Mouse (Mus musculus): ENCODE data around the gene Smim14. TPM values are rescaled to one million over a fixed set of nuclear protein-coding genes. Genes with fewer than 3 reads are reported as not detected.
"Not testable (repeated sequence)": the region's sequence is repeated elsewhere in the genome, so short reads cannot be mapped to it uniquely, and the experiment has no call there.

The Smim14 gene
- total and polyA plus RNA-seq, 3 experiments, result 18.8 to 29.8 TPM; not detected in 1

DNA sequence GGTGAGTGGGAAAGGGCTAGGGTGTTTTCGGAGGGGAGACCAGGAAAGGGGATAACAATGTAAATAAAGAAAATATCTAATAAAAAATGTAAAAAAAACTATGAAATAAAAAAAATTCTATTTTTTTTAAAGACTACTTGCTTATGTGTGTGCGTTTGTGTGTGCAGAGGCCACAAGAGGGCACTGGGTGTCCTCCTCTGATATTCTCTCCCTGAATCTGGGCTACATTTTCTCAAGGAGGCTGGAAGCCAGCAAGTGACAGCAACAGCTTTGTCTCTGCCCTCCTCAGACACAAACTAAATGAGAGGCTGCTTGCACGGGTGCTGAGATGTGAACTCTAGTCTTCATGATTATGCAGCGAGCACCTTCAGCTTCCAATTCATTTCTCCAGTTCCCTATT is 58.8 kb downstream of the Smim14 start (continued):
- TF ChIP-seq USF1 (IDR thresholded peaks at IDR 0.05; ENCODE audit: low read depth, low read length) (no peak), KAT2A (conservative IDR thresholded peaks at IDR 0.05; ENCODE audit: low read depth, low read length) (no peak), POLR2AphosphoS2 (IDR thresholded peaks at IDR 0.05; ENCODE audit: low read length) (no peak), RAD21 (IDR thresholded peaks at IDR 0.05; ENCODE audit: low read depth, low read length) (peak; percentile 43), POLR2A (IDR thresholded peaks at IDR 0.05; ENCODE audit: control insufficient read depth in 1 of 2, insufficient read depth in 1 of 2, low read depth in 1 of 2, low read length in 2 of 2, poor library complexity in 1 of 2) (no peak), EP300 (IDR thresholded peaks at IDR 0.05; ENCODE audit: low read depth in 1 of 2, low read length in 2 of 2) (no peak)

DNA sequence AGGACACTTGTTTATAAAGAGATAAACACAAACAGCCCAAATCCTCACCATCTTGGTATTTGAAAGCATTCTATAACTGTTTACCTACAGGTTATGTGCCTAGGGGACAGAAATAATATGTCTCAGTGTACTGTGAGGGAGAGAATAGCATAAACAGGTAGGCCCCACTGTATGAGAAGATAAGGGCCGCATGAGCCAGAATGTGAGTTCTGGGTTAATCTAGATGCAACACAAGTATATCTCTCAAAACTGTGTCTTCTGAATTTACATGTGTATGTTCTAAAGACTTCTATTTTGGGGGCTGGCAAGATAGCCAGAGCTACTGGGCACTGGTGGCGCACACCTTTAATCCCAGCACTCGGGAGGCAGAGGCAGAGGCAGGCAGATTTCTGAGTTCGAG is 60.2 kb downstream of the Smim14 start:
- TF ChIP-seq EP300 (IDR thresholded peaks at IDR 0.05; ENCODE audit: low read depth in 1 of 2, low read length in 2 of 2) (peak in 1 of 2 experiments; percentile 16; a peak in 1 of 4 replicates), TCF12 (IDR thresholded peaks at IDR 0.05; ENCODE audit: low read depth, low read length) (peak; percentile 61; the same call in 1 of the 2 replicates), MEF2A (IDR thresholded peaks at IDR 0.05; ENCODE audit: extremely low read depth, insufficient replicate concordance, low read depth, low read length, poor library complexity, severe bottlenecking) (0 out of 2 replicates have a peak, but pooled peaks have one; percentile 43), ETS1 (IDR thresholded peaks at IDR 0.05; ENCODE audit: low read depth, low read length) (peak; percentile 43; the same call in 1 of the 2 replicates), GATA1 (IDR thresholded peaks at IDR 0.05; ENCODE audit: low read depth, low read length) (0 out of 2 replicates have a peak, but pooled peaks have one; percentile 29)
- H3K27ac ChIP-seq (ENCODE audit: control insufficient read depth, low read depth, low read length); H3K79me2 ChIP-seq (ENCODE audit: control insufficient read depth, insufficient read depth, low read length, poor library complexity); H3K27me3 ChIP-seq (ENCODE audit: control insufficient read depth in 1 of 2, insufficient read depth in 2 of 2, low read length in 2 of 2); H3K9me3 ChIP-seq (replicated peaks; ENCODE audit: insufficient read depth, low read length); H3K4me3 ChIP-seq (ENCODE audit: control insufficient read depth in 1 of 2, insufficient read depth in 1 of 2, low read depth in 2 of 2, low read length in 2 of 2); H3K9ac ChIP-seq (ENCODE audit: control insufficient read depth, low read depth, low read length, poor library complexity, severe bottlenecking): not testable (repeated sequence)
- DNase-seq (ENCODE audit: low read depth, low spot score), result peak; percentile 36
- peaks cover 12 to 16% of the 10 kb centered on the region in 2 experiments for H3K4me1 ChIP-seq (ENCODE audit: control insufficient read depth in 1 of 2, insufficient read depth in 2 of 2, low read length in 2 of 2)
- H3K36me3 ChIP-seq (ENCODE audit: control insufficient read depth in 1 of 2, insufficient read depth in 2 of 2, low read length in 2 of 2), result peaks cover 0 to 23% of the 10 kb centered on the region in 2 experiments; a peak in 2 of 4 replicates

DNA sequence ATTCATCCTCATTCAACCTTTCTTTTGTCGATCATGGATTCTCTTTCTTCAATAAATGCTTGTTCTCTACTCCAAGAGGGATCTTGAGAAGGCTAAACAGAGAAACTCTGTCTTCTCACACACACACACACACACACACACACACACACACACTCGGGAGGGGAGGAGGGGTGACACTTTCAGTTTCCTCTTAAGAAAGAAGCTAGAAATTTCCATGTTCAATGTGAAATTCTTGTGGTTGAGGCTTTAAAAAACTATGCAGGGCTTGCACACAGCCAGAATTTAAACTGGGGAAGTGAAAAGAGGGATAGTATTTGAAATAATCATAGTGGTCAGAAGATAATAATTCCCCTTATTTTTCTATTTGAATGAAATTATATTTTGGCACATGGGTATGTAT is 61.2 kb downstream of the Smim14 start:
- Histone ChIP-seq H3K4me3 (ENCODE audit: control insufficient read depth in 1 of 2, insufficient read depth in 1 of 2, low read depth in 2 of 2, low read length in 2 of 2) (no peak overlapping the region), H3K79me2 (ENCODE audit: control insufficient read depth, insufficient read depth, low read length, poor library complexity) (no peaks in the 10 kb centered on the region), H3K36me3 (ENCODE audit: control insufficient read depth in 1 of 2, insufficient read depth in 2 of 2, low read length in 2 of 2) (peaks cover 0 to 17% of the 10 kb centered on the region in 2 experiments; a peak in 2 of 4 replicates), H3K27me3 (ENCODE audit: control insufficient read depth in 1 of 2, insufficient read depth in 2 of 2, low read length in 2 of 2) (no peaks in the 10 kb centered on the region), H3K27ac (ENCODE audit: control insufficient read depth, low read depth, low read length) (no peak overlapping the region), H3K9ac (ENCODE audit: control insufficient read depth, low read depth, low read length, poor library complexity, severe bottlenecking) (no peak overlapping the region), H3K4me1 (ENCODE audit: control insufficient read depth in 1 of 2, insufficient read depth in 2 of 2, low read length in 2 of 2) (peaks cover 7 to 13% of the 10 kb centered on the region in 2 experiments; a peak in 3 of 4 replicates), H3K9me3 (replicated peaks; ENCODE audit: insufficient read depth, low read length) (no peaks in the 10 kb centered on the region)
- no peak for TF ChIP-seq TCF12 (IDR thresholded peaks at IDR 0.05; ENCODE audit: low read depth, low read length)
- no peak for TF ChIP-seq CTCF (IDR thresholded peaks at IDR 0.05 in 2 of 3, conservative IDR thresholded peaks at IDR 0.05 in 1 of 3; ENCODE audit: control insufficient read depth in 1 of 3, insufficient read depth in 1 of 3, low read depth in 2 of 3, low read length in 3 of 3, poor library complexity in 1 of 3, severe bottlenecking in 1 of 3)
- TF ChIP-seq MAZ (IDR thresholded peaks at IDR 0.05; ENCODE audit: low read depth, low read length), result no peak
- TF ChIP-seq CHD2 (IDR thresholded peaks at IDR 0.05; ENCODE audit: low read length), result no peak
- no peak for TF ChIP-seq MXI1 (IDR thresholded peaks at IDR 0.05; ENCODE audit: low read depth, low read length)
- no peak for TF ChIP-seq POLR2AphosphoS2 (IDR thresholded peaks at IDR 0.05; ENCODE audit: low read length)
- no peak for TF ChIP-seq MAFK (IDR thresholded peaks at IDR 0.05; ENCODE audit: borderline replicate concordance, low read depth, low read length)
- no peak for TF ChIP-seq USF1 (IDR thresholded peaks at IDR 0.05; ENCODE audit: low read depth, low read length)
- DNase-seq (ENCODE audit: low read depth, low spot score), result peak; percentile 24
